9 mouse cellular contexts compared by ENCODE assay signal in the genomic region with DNA sequence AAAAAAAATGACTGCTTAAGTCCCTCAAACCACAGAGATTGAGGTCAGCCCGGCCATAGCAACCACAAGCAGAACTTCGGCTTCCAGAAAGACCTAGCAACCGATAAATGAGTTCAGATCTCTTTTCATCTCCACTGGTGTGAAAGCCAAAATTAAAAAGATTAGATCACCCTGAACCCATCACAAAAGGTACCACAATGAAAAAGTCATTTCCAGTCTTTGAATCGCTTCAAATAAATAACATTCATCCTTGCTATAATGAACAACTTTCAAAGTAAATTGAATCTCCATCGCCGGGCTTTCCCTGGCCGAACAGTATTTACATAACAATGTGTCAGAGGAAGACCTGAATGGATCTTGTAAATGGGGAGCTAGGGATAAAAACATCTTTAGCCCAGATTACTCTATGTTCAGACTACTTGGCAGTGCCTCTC.
DNase-seq lines count a peak whose midpoint lies in the region; ATAC-seq and TF ChIP-seq lines count a peak whose summit lies in the region.
"Had no signal": no experiment of that assay in that cellular context is flagged by ENCODE, and none has a peak within 500 bp of the region (broad histone marks: within the 10 kb centered on the region; RNA-seq: fewer than 3 reads in every experiment).

No protein-coding gene starts in this region.

- no peak overlapping the region for H3K27ac ChIP-seq in kidney, embryonic 14.5 days (ENCODE audit: low read depth, low read length)
- H3K27ac ChIP-seq in embryonic facial prominence, embryonic 10.5 days (replicated peaks): peak overlapping the region; percentile 82; the same call in 1 of the 2 replicates
- H3K27ac ChIP-seq in hindbrain, postnatal 0 days: peak overlapping the region; percentile 89
- peak overlapping the region; percentile 97 for H3K27ac ChIP-seq in neural tube, embryonic 13.5 days (replicated peaks)
- H3K27ac ChIP-seq in thymus, adult 2 months (ENCODE audit: control insufficient read depth, insufficient read depth, low read length): no peak overlapping the region

- no peaks in the 10 kb centered on the region for H3K4me1 ChIP-seq in kidney, embryonic 14.5 days (ENCODE audit: control insufficient read depth, insufficient read depth, low read length)
- peaks cover 19% of the 10 kb centered on the region for H3K4me1 ChIP-seq in embryonic facial prominence, embryonic 10.5 days
- no peaks in the 10 kb centered on the region for H3K4me1 ChIP-seq in hindbrain, postnatal 0 days (ENCODE audit: insufficient read depth, low read length)
- H3K4me1 ChIP-seq in neural tube, embryonic 13.5 days (replicated peaks): peaks cover 36% of the 10 kb centered on the region
- H3K4me1 ChIP-seq in thymus, adult 2 months (replicated peaks; ENCODE audit: control insufficient read depth, insufficient read depth, low read length): no peaks in the 10 kb centered on the region

- no peak for DNase-seq in kidney, postnatal 25 days
- DNase-seq in embryonic facial prominence, embryonic 10.5 days (ENCODE audit: low spot score): peak; percentile 11
- DNase-seq in hindbrain, postnatal 0 days (ENCODE audit: low spot score): peak; percentile 50
- no peak for DNase-seq in thymus, adult 2 months
- DNase-seq in thymus, postnatal 25 days: no peak
- DNase-seq in urinary bladder, postnatal 10 days (ENCODE audit: low spot score): no peak
- DNase-seq: thymus, postnatal 36 days had no signal

- TF ChIP-seq CTCF in hindbrain, postnatal 0 days (IDR thresholded peaks at IDR 0.05; ENCODE audit: low read depth): no peak
- TF ChIP-seq CTCF in thymus, adult 2 months (IDR thresholded peaks at IDR 0.05; ENCODE audit: borderline replicate concordance, control insufficient read depth, extremely low read depth, insufficient read depth, low read length, poor library complexity): no peak

- H3K9me3 ChIP-seq in kidney, embryonic 14.5 days (ENCODE audit: control insufficient read depth, low read length): no peaks in the 10 kb centered on the region
- no peaks in the 10 kb centered on the region for H3K9me3 ChIP-seq in embryonic facial prominence, embryonic 10.5 days
- no peaks in the 10 kb centered on the region for H3K9me3 ChIP-seq in hindbrain, postnatal 0 days (ENCODE audit: low read length)
- no peaks in the 10 kb centered on the region for H3K9me3 ChIP-seq in neural tube, embryonic 13.5 days

- no peaks in the 10 kb centered on the region for H3K36me3 ChIP-seq in kidney, embryonic 14.5 days (ENCODE audit: control insufficient read depth, insufficient read depth, low read length)
- H3K36me3 ChIP-seq in embryonic facial prominence, embryonic 10.5 days (replicated peaks): no peaks in the 10 kb centered on the region
- no peaks in the 10 kb centered on the region for H3K36me3 ChIP-seq in hindbrain, postnatal 0 days (ENCODE audit: insufficient read depth, low read length)
- peaks cover 5% of the 10 kb centered on the region; the same call in 1 of the 2 replicates for H3K36me3 ChIP-seq in neural tube, embryonic 13.5 days
- H3K36me3 ChIP-seq in thymus, adult 2 months (ENCODE audit: control insufficient read depth, insufficient read depth, low read length): no peaks in the 10 kb centered on the region

- no peaks in the 10 kb centered on the region for H3K27me3 ChIP-seq in kidney, embryonic 14.5 days (ENCODE audit: control insufficient read depth, insufficient read depth, low read length)
- peaks cover 40% of the 10 kb centered on the region for H3K27me3 ChIP-seq in embryonic facial prominence, embryonic 10.5 days (replicated peaks; ENCODE audit: low read depth, poor library complexity, severe bottlenecking)
- H3K27me3 ChIP-seq in hindbrain, postnatal 0 days (ENCODE audit: insufficient read depth, low read length): no peaks in the 10 kb centered on the region
- no peaks in the 10 kb centered on the region for H3K27me3 ChIP-seq in neural tube, embryonic 13.5 days
- H3K27me3 ChIP-seq in thymus, adult 2 months (ENCODE audit: control insufficient read depth, insufficient read depth, low read length): no peaks in the 10 kb centered on the region

- no peak for TF ChIP-seq POLR2A in thymus, adult 2 months (IDR thresholded peaks at IDR 0.05; ENCODE audit: control insufficient read depth, extremely low read depth, insufficient read depth, low read length, poor library complexity)

- WGBS in kidney, embryonic 14.5 days: 6% methylated on average over 7 of the region's 7 CpGs
- WGBS in embryonic facial prominence, embryonic 10.5 days: 5% methylated on average over 7 of the region's 7 CpGs
- WGBS in hindbrain, postnatal 0 days: 4% methylated on average over 7 of the region's 7 CpGs
- 2% methylated on average over 7 of the region's 7 CpGs for WGBS in neural tube, embryonic 13.5 days
- 14% methylated on average over 7 of the region's 7 CpGs for WGBS in thymus, adult 2 months

- H3K9ac ChIP-seq in kidney, embryonic 14.5 days (ENCODE audit: low read depth, low read length): peak overlapping the region; percentile 58; the same call in 1 of the 2 replicates
- H3K9ac ChIP-seq in hindbrain, postnatal 0 days (replicated peaks; ENCODE audit: low read length): peak overlapping the region; percentile 88
- peak overlapping the region; percentile 95 for H3K9ac ChIP-seq in neural tube, embryonic 13.5 days

- ATAC-seq in kidney, embryonic 14.5 days (ENCODE audit: low FRiP score, low TSS enrichment): no peak
- no peak for ATAC-seq in hindbrain, postnatal 0 days
- peak; percentile 40 for ATAC-seq in neural tube, embryonic 13.5 days (ENCODE audit: low read depth)

- peak overlapping the region; percentile 40 for H3K4me3 ChIP-seq in kidney, embryonic 14.5 days (ENCODE audit: low read length)
- peak overlapping the region; percentile 60 for H3K4me3 ChIP-seq in embryonic facial prominence, embryonic 10.5 days
- H3K4me3 ChIP-seq in hindbrain, postnatal 0 days (ENCODE audit: low read length): peak overlapping the region; percentile 67
- peak overlapping the region; percentile 73 for H3K4me3 ChIP-seq in neural tube, embryonic 13.5 days
- H3K4me3 ChIP-seq in thymus, adult 2 months (ENCODE audit: control insufficient read depth, insufficient read depth, low read length): no peak overlapping the region

- peak overlapping the region; percentile 86 for H3K4me2 ChIP-seq in kidney, embryonic 14.5 days (replicated peaks; ENCODE audit: low read depth, low read length)
- peak overlapping the region; percentile 72 for H3K4me2 ChIP-seq in hindbrain, postnatal 0 days (ENCODE audit: low read depth, low read length)
- H3K4me2 ChIP-seq in neural tube, embryonic 13.5 days: peak overlapping the region; percentile 65

Comparison
In these comparisons a context has a peak if more than half of its experiments do, and no peak if none do; other contexts are left out.
1. H3K27ac ChIP-seq: peak in embryonic facial prominence, embryonic 10.5 days (single experiment), hindbrain, postnatal 0 days (single experiment) and neural tube, embryonic 13.5 days (single experiment); none in kidney, embryonic 14.5 days (single experiment) and thymus, adult 2 months (single experiment).
2. DNase-seq: peak in embryonic facial prominence, embryonic 10.5 days (single experiment) and hindbrain, postnatal 0 days (single experiment); none in kidney, postnatal 25 days (0 of 2), thymus, adult 2 months (single experiment), thymus, postnatal 25 days (single experiment) and urinary bladder, postnatal 10 days (single experiment).
3. Peak in every context shown above with its lines, with median percentiles within 50 percentile points of each other: H3K4me2 ChIP-seq and H3K9ac ChIP-seq.